Mouse (Mus musculus): ENCODE measurements around the gene Cbfa2t2. TPM values are rescaled to one million over a fixed set of nuclear protein-coding genes. Genes with fewer than 3 reads are reported as not detected.
"Not testable (repeated sequence)": the region's sequence is repeated elsewhere in the genome, so short reads cannot be mapped to it uniquely, and the experiment has no call there.

Gene Cbfa2t2
- total and polyA plus RNA-seq, 2 experiments from 2014 or later, result 18.2 to 45.1 TPM

DNA sequence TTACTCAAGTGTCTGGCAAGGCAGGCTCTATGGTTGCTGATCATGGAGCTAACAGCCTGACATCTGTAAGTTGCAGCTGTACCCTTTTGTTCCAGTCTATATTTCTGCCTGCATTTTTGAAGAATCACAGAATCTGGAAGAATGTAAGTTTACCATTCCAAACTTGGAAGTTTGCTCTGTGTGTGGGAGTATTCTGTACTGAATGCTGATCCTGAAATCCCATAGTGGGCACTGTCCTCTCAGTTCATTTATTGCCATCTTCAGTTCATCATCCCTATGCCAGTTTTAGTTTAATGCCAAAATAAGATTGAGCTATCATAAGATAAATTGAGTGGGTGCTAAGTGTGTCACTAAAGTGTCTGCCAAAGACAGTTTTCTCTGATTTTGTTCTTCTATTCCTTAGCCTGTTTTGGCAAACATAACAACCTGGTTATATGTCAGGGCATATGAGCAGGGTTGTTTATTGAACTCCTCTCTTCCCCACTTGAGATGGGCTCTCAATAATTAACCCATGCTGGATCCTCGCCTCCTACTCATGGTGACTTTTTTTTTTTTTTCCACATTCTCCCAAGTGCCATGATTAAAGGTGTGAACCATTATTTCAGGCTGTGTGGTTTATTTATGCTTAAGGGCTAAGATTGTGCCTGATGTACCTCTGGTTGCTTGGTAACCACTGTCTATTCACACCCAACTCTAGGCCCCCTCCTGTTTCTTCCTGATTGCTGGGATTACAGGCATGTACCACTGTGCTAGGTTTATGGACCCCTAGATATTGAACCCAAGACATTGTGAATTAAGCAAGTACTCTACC is 38.2 kb downstream of the Cbfa2t2 start:
- Histone ChIP-seq H3K4me1 (ENCODE audit: control insufficient read depth, insufficient read depth) (peaks cover 19% of the 10 kb centered on the region), H3K27me3 (ENCODE audit: control insufficient read depth, insufficient read depth, low read length) (no peaks in the 10 kb centered on the region), H3K4me2 (ENCODE audit: low read depth, low read length) (no peak overlapping the region), H3K9me3 (replicated peaks; ENCODE audit: control insufficient read depth, low read length) (no peaks in the 10 kb centered on the region), H3K9ac (replicated peaks; ENCODE audit: low read depth, low read length) (no peak overlapping the region), H3K4me3 (ENCODE audit: low read depth, low read length) (no peak overlapping the region), H3K27ac (ENCODE audit: low read depth) (peak overlapping the region; percentile 6; the same call in 1 of the 2 replicates), H3K36me3 (replicated peaks; ENCODE audit: control insufficient read depth, insufficient read depth, low read length) (no peaks in the 10 kb centered on the region)
- TF ChIP-seq CTCF (IDR thresholded peaks at IDR 0.05; ENCODE audit: low read depth), result no peak
- no peak for TF ChIP-seq EP300 (IDR thresholded peaks at IDR 0.05; ENCODE audit: low read depth)
- 96% methylated on average over 1 of the region's 1 CpGs for WGBS
- no peak for DNase-seq (ENCODE audit: low spot score)
- ATAC-seq (ENCODE audit: insufficient read depth, low read depth), result no peak

DNA sequence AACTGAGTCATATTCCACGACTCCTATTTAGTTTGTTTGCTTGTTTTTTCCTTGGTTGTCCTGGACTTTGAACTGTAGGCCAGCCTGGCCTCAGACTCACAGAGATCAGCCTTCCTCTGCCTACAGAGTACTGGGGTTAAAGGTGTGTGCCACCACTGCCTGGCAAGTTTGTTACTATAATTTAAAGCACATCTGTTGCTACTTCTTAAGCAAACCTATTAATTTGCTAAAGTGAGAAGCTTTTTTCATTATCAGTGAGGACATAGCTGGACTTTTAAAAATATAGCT is 38.7 kb downstream of the Cbfa2t2 start:
- WGBS, result 93% methylated on average over 1 of the region's 1 CpGs
- no peaks in the 10 kb centered on the region for H3K27me3 ChIP-seq (ENCODE audit: control insufficient read depth, insufficient read depth, low read length)
- H3K27ac ChIP-seq (ENCODE audit: low read depth), result no peak overlapping the region
- no peak overlapping the region for H3K4me3 ChIP-seq (ENCODE audit: low read depth, low read length)
- no peak overlapping the region for H3K4me2 ChIP-seq (ENCODE audit: low read depth, low read length)
- H3K4me1 ChIP-seq (ENCODE audit: control insufficient read depth, insufficient read depth), result peaks cover 19% of the 10 kb centered on the region; the same call in 1 of the 2 replicates
- H3K36me3 ChIP-seq (replicated peaks; ENCODE audit: control insufficient read depth, insufficient read depth, low read length), result no peaks in the 10 kb centered on the region
- no peaks in the 10 kb centered on the region for H3K9me3 ChIP-seq (replicated peaks; ENCODE audit: control insufficient read depth, low read length)
- no peak for DNase-seq (ENCODE audit: low spot score)
- no peak for ATAC-seq (ENCODE audit: insufficient read depth, low read depth)
- TF ChIP-seq CTCF (IDR thresholded peaks at IDR 0.05; ENCODE audit: low read depth) (no peak), EP300 (IDR thresholded peaks at IDR 0.05; ENCODE audit: low read depth) (no peak)
- H3K9ac ChIP-seq (replicated peaks; ENCODE audit: low read depth, low read length), result no peak overlapping the region

DNA sequence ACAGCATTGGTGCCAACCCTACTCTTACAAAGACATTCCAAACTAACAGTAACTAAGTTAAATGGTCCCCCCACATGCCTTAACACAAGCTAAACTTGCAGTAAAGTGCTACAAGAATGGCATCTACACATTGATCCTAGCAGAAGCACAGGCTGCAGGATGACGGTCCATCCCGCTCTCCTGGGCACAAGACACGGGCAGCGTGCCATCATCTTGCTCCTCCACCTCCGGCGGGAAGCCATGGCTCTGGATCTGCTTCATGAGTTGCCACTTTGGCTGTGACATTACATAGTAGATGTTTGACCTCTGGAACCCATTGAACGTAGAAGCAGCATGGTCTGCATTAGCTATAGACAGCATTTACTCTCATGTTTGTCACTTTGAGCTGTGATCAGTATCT is 39.6 kb downstream of the Cbfa2t2 start:
- no peak for ATAC-seq (ENCODE audit: insufficient read depth, low read depth)
- H3K4me2 ChIP-seq (ENCODE audit: low read depth, low read length), result no peak overlapping the region
- no peak for TF ChIP-seq EP300 (IDR thresholded peaks at IDR 0.05; ENCODE audit: low read depth)
- H3K9me3 ChIP-seq (replicated peaks; ENCODE audit: control insufficient read depth, low read length), result no peaks in the 10 kb centered on the region
- H3K9ac ChIP-seq (replicated peaks; ENCODE audit: low read depth, low read length), result no peak overlapping the region
- peaks cover 19% of the 10 kb centered on the region; the same call in 1 of the 2 replicates for H3K4me1 ChIP-seq (ENCODE audit: control insufficient read depth, insufficient read depth)
- no peak overlapping the region for H3K27ac ChIP-seq (ENCODE audit: low read depth)
- no peaks in the 10 kb centered on the region for H3K27me3 ChIP-seq (ENCODE audit: control insufficient read depth, insufficient read depth, low read length)
- WGBS, result 89% methylated on average over 7 of the region's 7 CpGs
- H3K36me3 ChIP-seq (replicated peaks; ENCODE audit: control insufficient read depth, insufficient read depth, low read length), result no peaks in the 10 kb centered on the region
- H3K4me3 ChIP-seq (ENCODE audit: low read depth, low read length), result no peak overlapping the region
- DNase-seq (ENCODE audit: low spot score), result no peak

DNA sequence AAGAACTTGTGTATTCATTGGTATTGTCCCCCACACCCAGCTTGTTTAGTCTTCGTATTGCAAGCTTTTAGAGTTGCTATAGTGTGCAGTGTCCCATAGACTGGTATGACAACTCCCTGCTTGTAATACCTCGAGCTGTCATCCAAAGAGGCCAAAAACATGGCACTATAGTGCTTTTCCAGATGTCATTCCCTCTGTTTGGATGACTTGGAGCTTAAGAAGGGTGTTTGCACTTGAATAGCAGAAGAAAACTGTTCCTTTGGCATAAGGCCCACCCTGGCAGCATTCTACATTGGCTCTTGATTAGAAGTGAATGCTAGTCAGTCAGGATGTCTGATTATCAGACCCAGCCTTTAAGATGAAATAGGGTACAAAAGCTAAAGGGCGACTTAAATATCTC is 40.7 kb downstream of the Cbfa2t2 start:
- TF ChIP-seq EP300 (IDR thresholded peaks at IDR 0.05; ENCODE audit: low read depth), result no peak
- TF ChIP-seq CTCF (IDR thresholded peaks at IDR 0.05; ENCODE audit: low read depth), result no peak
- no peak for ATAC-seq (ENCODE audit: insufficient read depth, low read depth)
- Histone ChIP-seq H3K9ac (replicated peaks; ENCODE audit: low read depth, low read length) (no peak overlapping the region), H3K27ac (ENCODE audit: low read depth) (no peak overlapping the region), H3K4me2 (ENCODE audit: low read depth, low read length) (no peak overlapping the region), H3K36me3 (replicated peaks; ENCODE audit: control insufficient read depth, insufficient read depth, low read length) (no peaks in the 10 kb centered on the region), H3K4me1 (ENCODE audit: control insufficient read depth, insufficient read depth) (peaks cover 19% of the 10 kb centered on the region; the same call in 1 of the 2 replicates), H3K9me3 (replicated peaks; ENCODE audit: control insufficient read depth, low read length) (no peaks in the 10 kb centered on the region), H3K4me3 (ENCODE audit: low read depth, low read length) (no peak overlapping the region), H3K27me3 (ENCODE audit: control insufficient read depth, insufficient read depth, low read length) (no peaks in the 10 kb centered on the region)
- WGBS, result 55% methylated on average over 3 of the region's 3 CpGs
- DNase-seq (ENCODE audit: low spot score), result no peak

DNA sequence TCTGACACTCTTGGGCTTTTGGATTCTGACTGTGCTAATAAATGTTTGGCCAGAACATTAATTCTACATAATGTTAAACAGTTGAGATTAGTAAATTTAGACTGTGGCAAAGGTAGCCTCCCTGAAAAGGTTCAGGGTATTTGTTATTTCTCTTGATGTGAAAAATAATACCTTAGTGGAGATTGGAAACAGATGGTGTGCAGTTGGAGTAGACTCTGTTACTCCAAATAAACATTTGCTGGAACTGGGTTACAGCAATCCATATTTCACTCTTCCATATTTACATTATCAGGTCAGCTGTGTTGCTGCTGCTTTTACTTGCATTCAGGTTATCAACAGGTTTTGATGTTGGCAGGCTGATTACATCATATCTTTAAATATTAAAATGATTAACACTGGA is 55.5 kb downstream of the Cbfa2t2 start:
- Histone ChIP-seq H3K9me3 (replicated peaks; ENCODE audit: control insufficient read depth, low read length) (no peaks in the 10 kb centered on the region), H3K4me1 (ENCODE audit: control insufficient read depth, insufficient read depth) (peaks cover 6% of the 10 kb centered on the region; the same call in 1 of the 2 replicates), H3K27me3 (ENCODE audit: control insufficient read depth, insufficient read depth, low read length) (no peaks in the 10 kb centered on the region), H3K27ac (ENCODE audit: low read depth) (no peak overlapping the region), H3K4me3 (ENCODE audit: low read depth, low read length) (no peak overlapping the region), H3K9ac (replicated peaks; ENCODE audit: low read depth, low read length) (no peak overlapping the region), H3K4me2 (ENCODE audit: low read depth, low read length) (no peak overlapping the region), H3K36me3 (replicated peaks; ENCODE audit: control insufficient read depth, insufficient read depth, low read length) (no peaks in the 10 kb centered on the region)
- no peak for TF ChIP-seq EP300 (IDR thresholded peaks at IDR 0.05; ENCODE audit: low read depth)
- DNase-seq (ENCODE audit: low spot score) (no peak), ATAC-seq (ENCODE audit: insufficient read depth, low read depth) (no peak)

DNA sequence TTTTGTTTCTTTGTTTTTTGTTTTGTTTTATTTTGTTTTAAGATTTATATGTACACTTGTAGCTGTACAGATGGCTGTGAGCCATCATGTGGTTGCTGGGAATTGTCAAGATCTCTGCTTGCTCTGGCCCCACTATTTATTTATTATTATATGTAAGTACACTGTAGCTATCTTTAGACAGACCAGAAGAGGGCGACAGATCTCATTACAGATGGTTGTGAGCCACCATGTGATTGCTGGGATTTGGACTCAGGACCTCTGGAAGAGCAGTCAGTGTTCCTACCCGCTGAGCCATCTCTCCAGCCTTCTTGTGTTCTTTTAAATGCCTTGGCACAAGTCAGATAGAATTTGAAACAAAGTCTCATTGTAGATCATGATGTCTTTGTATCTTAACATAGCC is 57.3 kb downstream of the Cbfa2t2 start:
- not testable (repeated sequence) for H3K4me3 ChIP-seq (ENCODE audit: low read depth, low read length); H3K9ac ChIP-seq (replicated peaks; ENCODE audit: low read depth, low read length); H3K27me3 ChIP-seq (ENCODE audit: control insufficient read depth, insufficient read depth, low read length); H3K27ac ChIP-seq (ENCODE audit: low read depth); H3K4me2 ChIP-seq (ENCODE audit: low read depth, low read length); ATAC-seq (ENCODE audit: insufficient read depth, low read depth); H3K36me3 ChIP-seq (replicated peaks; ENCODE audit: control insufficient read depth, insufficient read depth, low read length); H3K9me3 ChIP-seq (replicated peaks; ENCODE audit: control insufficient read depth, low read length); DNase-seq (ENCODE audit: low spot score)
- H3K4me1 ChIP-seq (ENCODE audit: control insufficient read depth, insufficient read depth), result peaks cover 11% of the 10 kb centered on the region
- 53% methylated on average over 2 of the region's 2 CpGs for WGBS
